Mouse (Mus musculus): Measurements from ENCODE around the gene Foxf1.
A peak's percentile ranks its signal among the peaks of the same experiment; 100 is the strongest.

Gene Foxf1

GRCm38 (mm10) chr8:121084210-121084951 lies at the start of gene Foxf1:
TSS of gene Foxf1 (plus strand) at chr8:121084386.
- DNase-seq (ENCODE audit: low spot score), result peak; percentile 59

GRCm38 (mm10) chr8:121035611-121036010 lies 48.6 kb upstream of the Foxf1 start:
- no peak for DNase-seq (ENCODE audit: low spot score)

- DNase-seq (ENCODE audit: low spot score), result no peak
These were observed 40.3 kb upstream of the Foxf1 start for GRCm38 (mm10) chr8:121043719-121044440.

GRCm38 (mm10) chr8:121047441-121047840 lies 36.7 kb upstream of the Foxf1 start:
- no peak for DNase-seq (ENCODE audit: low spot score)

GRCm38 (mm10) chr8:121058081-121058480 lies 26.1 kb upstream of the Foxf1 start:
- no peak for DNase-seq (ENCODE audit: low spot score)

GRCm38 (mm10) chr8:121059098-121059497 lies 25.1 kb upstream of the Foxf1 start:
- DNase-seq (ENCODE audit: low spot score), result no peak

- DNase-seq (ENCODE audit: low spot score), result no peak
These were observed 21.7 kb upstream of the Foxf1 start for GRCm38 (mm10) chr8:121062521-121062920.

- DNase-seq (ENCODE audit: low spot score), result no peak
These were observed 20.5 kb upstream of the Foxf1 start for GRCm38 (mm10) chr8:121063649-121064048.

GRCm38 (mm10) chr8:121071454-121071853 lies 12.7 kb upstream of the Foxf1 start:
- peak; percentile 60 for DNase-seq (ENCODE audit: low spot score)

- DNase-seq (ENCODE audit: low spot score), result no peak
These were observed 11.6 kb upstream of the Foxf1 start for GRCm38 (mm10) chr8:121072406-121073130.

- DNase-seq (ENCODE audit: low spot score), result peak; percentile 17
These were observed 10.7 kb upstream of the Foxf1 start for GRCm38 (mm10) chr8:121073174-121074107.

- no peak for DNase-seq (ENCODE audit: low spot score)
These were observed 9.9 kb upstream of the Foxf1 start for GRCm38 (mm10) chr8:121074108-121074847.

- DNase-seq (ENCODE audit: low spot score), result peak; percentile 27
These were observed 9.4 kb upstream of the Foxf1 start for GRCm38 (mm10) chr8:121074848-121075145.

GRCm38 (mm10) chr8:121075936-121076335 lies 8.2 kb upstream of the Foxf1 start:
- DNase-seq (ENCODE audit: low spot score), result peak; percentile 11

- DNase-seq (ENCODE audit: low spot score), result no peak
These were observed 7.6 kb upstream of the Foxf1 start for GRCm38 (mm10) chr8:121076555-121076954.

- DNase-seq (ENCODE audit: low spot score), result no peak
These were observed 5.5 kb upstream of the Foxf1 start for GRCm38 (mm10) chr8:121078721-121079120.

GRCm38 (mm10) chr8:121079201-121079600 lies 5.0 kb upstream of the Foxf1 start:
- DNase-seq (ENCODE audit: low spot score), result peak; percentile 21

GRCm38 (mm10) chr8:121079944-121080343 lies 4.2 kb upstream of the Foxf1 start:
- DNase-seq (ENCODE audit: low spot score), result peak; percentile 6

GRCm38 (mm10) chr8:121080361-121081090 lies 3.7 kb upstream of the Foxf1 start:
- peak; percentile 16 for DNase-seq (ENCODE audit: low spot score)

- no peak for DNase-seq (ENCODE audit: low spot score)
These were observed 2.8 kb upstream of the Foxf1 start for GRCm38 (mm10) chr8:121081398-121081797.

All from retina, embryonic 14.5 days (tissue).